Mouse (Mus musculus): ENCODE data around the gene Aldh1l1. TPM values are rescaled to one million over a fixed set of nuclear protein-coding genes. Genes with fewer than 3 reads are reported as not detected.

The Aldh1l1 gene
- polyA plus RNA-seq, 1 experiment from 2014 or later = 4.1 TPM

DNA sequence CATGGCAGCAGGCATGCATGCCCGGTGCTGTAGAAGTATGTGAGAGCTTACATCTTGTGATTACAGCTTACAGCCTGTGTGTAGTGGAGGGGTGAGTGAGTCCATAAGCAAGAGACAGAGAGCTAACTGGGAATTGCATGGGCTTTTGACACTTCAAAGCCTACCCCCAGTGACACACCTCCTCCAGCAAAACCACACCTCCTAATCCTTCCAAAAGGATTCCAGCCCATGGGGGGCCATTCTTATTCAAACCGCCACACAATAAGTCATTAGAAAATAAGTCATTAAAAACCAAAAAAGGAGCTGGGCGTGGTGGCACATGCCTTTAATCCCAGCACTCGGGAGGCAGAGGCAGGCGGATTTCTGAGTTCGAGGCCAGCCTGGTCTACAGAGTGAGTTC, 162.2 kb downstream of the Aldh1l1 start:
- Histone ChIP-seq H3K27me3 (ENCODE audit: control insufficient read depth, insufficient read depth, low read length) (no peaks in the 10 kb centered on the region), H3K9me3 (ENCODE audit: control insufficient read depth, low read length) (no peaks in the 10 kb centered on the region), H3K9ac (ENCODE audit: low read length) (no peak overlapping the region), H3K4me3 (ENCODE audit: low read depth, low read length) (no peak overlapping the region), H3K27ac (ENCODE audit: low read depth, low read length) (no peak overlapping the region), H3K36me3 (ENCODE audit: control insufficient read depth, insufficient read depth, low read length) (no peaks in the 10 kb centered on the region), H3K4me1 (ENCODE audit: control insufficient read depth, insufficient read depth, low read length) (peaks cover 3% of the 10 kb centered on the region; the same call in 1 of the 2 replicates), H3K4me2 (no peak overlapping the region)
- WGBS = 93% methylated on average over 6 of the region's 6 CpGs
- DNase-seq (ENCODE audit: low spot score, missing footprints) (no peak), ATAC-seq (ENCODE audit: low FRiP score) (no peak)

DNA sequence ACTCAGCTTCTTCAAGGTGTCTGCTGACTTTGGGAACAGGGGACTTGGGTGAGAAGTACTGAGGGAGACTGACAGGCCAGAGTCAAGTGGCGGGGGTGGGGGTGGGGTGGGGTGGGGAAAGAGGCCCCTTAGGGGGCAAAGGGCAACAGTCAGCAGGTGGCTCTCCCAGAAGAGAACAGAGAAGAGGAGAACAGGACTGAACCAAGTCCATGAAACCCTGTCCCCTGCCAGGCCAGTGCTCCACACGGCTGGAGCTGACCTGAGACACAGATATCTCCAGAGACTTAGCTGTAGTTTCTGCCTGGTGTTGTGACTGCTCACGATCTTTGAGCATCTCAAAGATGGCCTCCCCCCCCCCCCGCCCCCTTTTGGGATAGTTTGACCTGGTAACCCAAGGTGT, 163.1 kb downstream of the Aldh1l1 start:
- DNase-seq (ENCODE audit: low spot score, missing footprints) (no peak), ATAC-seq (ENCODE audit: low FRiP score) (no peak)
- Histone ChIP-seq H3K4me1 (ENCODE audit: control insufficient read depth, insufficient read depth, low read length) (peaks cover 3% of the 10 kb centered on the region; the same call in 1 of the 2 replicates), H3K36me3 (ENCODE audit: control insufficient read depth, insufficient read depth, low read length) (no peaks in the 10 kb centered on the region), H3K9ac (ENCODE audit: low read length) (no peak overlapping the region), H3K4me2 (no peak overlapping the region), H3K4me3 (ENCODE audit: low read depth, low read length) (no peak overlapping the region), H3K27ac (ENCODE audit: low read depth, low read length) (no peak overlapping the region), H3K9me3 (ENCODE audit: control insufficient read depth, low read length) (no peaks in the 10 kb centered on the region), H3K27me3 (ENCODE audit: control insufficient read depth, insufficient read depth, low read length) (no peaks in the 10 kb centered on the region)
- WGBS = 73% methylated on average over 4 of the region's 4 CpGs

Other genes with a start within 250 kb of the Aldh1l1 start
- gene Vmn1r54, start 240.1 kb upstream of the Aldh1l1 start, polyA plus RNA-seq (2014; fragmentation: Nextera tagmentation; extraction: Ambion mirVana) = not detected in 2 replicates
- not detected in 2 replicates for gene BC048671, start 185.2 kb upstream of the Aldh1l1 start, polyA plus RNA-seq (2014; fragmentation: Nextera tagmentation; extraction: Ambion mirVana)
- gene Chst13, start 161.2 kb upstream of the Aldh1l1 start, polyA plus RNA-seq (2014; fragmentation: Nextera tagmentation; extraction: Ambion mirVana) = not detected in 2 replicates
- gene Uroc1, start 153.1 kb upstream of the Aldh1l1 start, polyA plus RNA-seq (2014; fragmentation: Nextera tagmentation; extraction: Ambion mirVana) = not detected in 2 replicates
- 9.6 and 10.3 TPM in 2 replicates for gene Zxdc, start 116.9 kb upstream of the Aldh1l1 start, polyA plus RNA-seq (2014; fragmentation: Nextera tagmentation; extraction: Ambion mirVana)
- 1.8 and 2.8 TPM in 2 replicates for gene Cfap100, start 57.6 kb upstream of the Aldh1l1 start, polyA plus RNA-seq (2014; fragmentation: Nextera tagmentation; extraction: Ambion mirVana)
- 3.5 and 4.2 TPM in 2 replicates for gene Klf15, start 23.9 kb upstream of the Aldh1l1 start, polyA plus RNA-seq (2014; fragmentation: Nextera tagmentation; extraction: Ambion mirVana)
- gene Slc41a3, start 118.3 kb downstream of the Aldh1l1 start, polyA plus RNA-seq (2014; fragmentation: Nextera tagmentation; extraction: Ambion mirVana) = 2.7 and 3.0 TPM in 2 replicates

All from midbrain, embryonic 11.5 days (tissue).